Mouse (Mus musculus) CH12.LX (cell line): ENCODE data around the gene Vps72. TPM values are rescaled to one million over a fixed set of nuclear protein-coding genes. Genes with fewer than 3 reads are reported as not detected.
A peak's percentile ranks its signal among the peaks of the same experiment; 100 is the strongest.
"Not testable (repeated sequence)": the region's sequence is repeated elsewhere in the genome, so short reads cannot be mapped to it uniquely, and the experiment has no call there.

ENCODE experiments used
- DNase-seq: peaks from one replicate; pipeline ENCODE4 v3.0.0-alpha.2; 2013; ENCODE audit errors: extremely low read depth
- H3K27ac ChIP-seq: 2 replicates; pipeline ENCODE4 v1.5.1; 2012; ENCODE audit warnings: low read depth, mild to moderate bottlenecking, control low read depth, moderate library complexity; ENCODE audit not compliant: insufficient read depth
- H3K27me3 ChIP-seq: replicated peaks from 2 replicates; pipeline ENCODE3; 2012; ENCODE audit warnings: inconsistent platforms
- H3K36me3 ChIP-seq, 2 experiments: replicated peaks in 1 of 2; 2 replicates each; pipeline versions ENCODE3 to v1.6.1; 2012; ENCODE audit warnings: inconsistent platforms in 1 of 2, low read length in 1 of 2, mild to moderate bottlenecking in 1 of 2, mixed read lengths in 1 of 2, moderate library complexity in 1 of 2; ENCODE audit not compliant: control insufficient read depth in 1 of 2, insufficient read depth in 1 of 2
- H3K4me1 ChIP-seq, 2 experiments: 2 replicates each; pipeline ENCODE4 v1.6.1; 2012; ENCODE audit warnings: inconsistent platforms in 1 of 2, moderate library complexity in 1 of 2; ENCODE audit not compliant: insufficient read depth in 2 of 2, control insufficient read depth in 1 of 2
- H3K4me2 ChIP-seq: 2 replicates; pipeline ENCODE4 v1.6.1; 2012; ENCODE audit warnings: low read depth, mild to moderate bottlenecking, control low read depth; ENCODE audit not compliant: poor library complexity, insufficient read depth, severe bottlenecking
- H3K4me3 ChIP-seq, 3 experiments: fragments of 150-350 bp in 1 of 3; sonication (generic) in 1 of 3; replicated peaks in 1 of 3; 2 replicates each; pipeline versions ENCODE3 to v1.5.1; 2011 to 2012; ENCODE audit warnings: low read depth in 2 of 3, low read length in 2 of 3, mild to moderate bottlenecking in 2 of 3, moderate library complexity in 2 of 3, control low read depth in 1 of 3, improper control_type of control experiment in 1 of 3, inconsistent platforms in 1 of 3, mixed read lengths in 1 of 3; ENCODE audit not compliant: poor library complexity in 1 of 3
- H3K79me2 ChIP-seq: replicated peaks from 2 replicates; pipeline ENCODE4 v1.6.1; 2012; ENCODE audit warnings: mild to moderate bottlenecking, moderate library complexity; ENCODE audit not compliant: control insufficient read depth, poor library complexity, insufficient read depth, severe bottlenecking; ENCODE audit errors: extremely low read depth
- H3K9ac ChIP-seq: 2 replicates; pipeline ENCODE4 v1.6.1; 2012; ENCODE audit warnings: low read depth, mild to moderate bottlenecking, control low read depth, moderate library complexity; ENCODE audit not compliant: insufficient read depth
- H3K9me3 ChIP-seq: replicated peaks from 2 replicates; pipeline ENCODE3; 2012; ENCODE audit warnings: low read length, inconsistent platforms, mixed read lengths
- CHD2 ChIP-seq: IDR thresholded peaks from 2 replicates; pipeline ENCODE4 v1.6.1; 2011; ENCODE audit warnings: low read length, improper control_type of control experiment
- IRF4 ChIP-seq: IDR thresholded peaks from 2 replicates; pipeline ENCODE4 v1.6.1; 2014; ENCODE audit warnings: low read depth, mild to moderate bottlenecking, inconsistent platforms, low read length, improper control_type of control experiment
- KAT2A ChIP-seq: IDR thresholded peaks from 2 replicates; pipeline ENCODE4 v1.6.1; 2012; ENCODE audit warnings: low read length, improper control_type of control experiment, inconsistent platforms; ENCODE audit not compliant: insufficient replicate concordance
- MAFK ChIP-seq: IDR thresholded peaks from 2 replicates; pipeline ENCODE4 v1.6.1; 2011; ENCODE audit warnings: low read length, improper control_type of control experiment; ENCODE audit not compliant: insufficient replicate concordance
- MAX ChIP-seq: IDR thresholded peaks from 2 replicates; pipeline ENCODE4 v1.6.1; 2011; ENCODE audit warnings: low read length, improper control_type of control experiment
- MAZ ChIP-seq: IDR thresholded peaks from 2 replicates; pipeline ENCODE4 v1.6.1; 2012; ENCODE audit warnings: low read depth, mild to moderate bottlenecking, inconsistent platforms, low read length, improper control_type of control experiment, moderate library complexity
- MEF2A ChIP-seq: IDR thresholded peaks from 2 replicates; pipeline ENCODE4 v1.6.1; 2014; ENCODE audit warnings: low read depth, mild to moderate bottlenecking, inconsistent platforms, low read length, improper control_type of control experiment, borderline replicate concordance
- MXI1 ChIP-seq: IDR thresholded peaks from 2 replicates; pipeline ENCODE4 v1.6.1; 2011; ENCODE audit warnings: mild to moderate bottlenecking, low read depth, low read length, improper control_type of control experiment
- RCOR1 ChIP-seq: conservative IDR thresholded peaks from 2 replicates; pipeline ENCODE4 v1.6.1; 2012; ENCODE audit warnings: low read depth, mild to moderate bottlenecking, inconsistent platforms, low read length, improper control_type of control experiment
- SIN3A ChIP-seq: IDR thresholded peaks from 2 replicates; pipeline ENCODE4 v1.6.1; 2012; ENCODE audit warnings: low read length, improper control_type of control experiment, inconsistent platforms
- TBP ChIP-seq: conservative IDR thresholded peaks from 2 replicates; pipeline ENCODE4 v1.6.1; 2011; ENCODE audit warnings: low read depth, low read length, improper control_type of control experiment
- TCF12 ChIP-seq: IDR thresholded peaks from 2 replicates; pipeline ENCODE4 v1.6.1; 2014; ENCODE audit warnings: low read depth, mild to moderate bottlenecking, inconsistent platforms, low read length, improper control_type of control experiment
- UBTF ChIP-seq: IDR thresholded peaks from 2 replicates; pipeline ENCODE4 v1.6.1; 2012; ENCODE audit warnings: low read depth, mild to moderate bottlenecking, inconsistent platforms, low read length, improper control_type of control experiment, moderate library complexity
- USF1 ChIP-seq: IDR thresholded peaks from 2 replicates; pipeline ENCODE4 v1.6.1; 2014; ENCODE audit warnings: low read depth, mild to moderate bottlenecking, inconsistent platforms, low read length, improper control_type of control experiment
- ZC3H11A ChIP-seq: IDR thresholded peaks from 2 replicates; pipeline ENCODE4 v1.6.1; 2012; ENCODE audit warnings: low read depth, mild to moderate bottlenecking, inconsistent platforms, low read length, improper control_type of control experiment
- ZNF384 ChIP-seq: IDR thresholded peaks from 2 replicates; pipeline ENCODE4 v1.6.1; 2012; ENCODE audit warnings: low read depth, low read length, improper control_type of control experiment, inconsistent platforms
- dilution Hi-C: fragments of 300-500 bp; cut with MboI; formaldehyde crosslinking; loops from 2 replicates; pipeline ENCODE4 v1.14.3; 2020; ENCODE audit warnings: low sequenced_read_pairs; ENCODE audit not compliant: extremely low pct_unique_long_range_greater_than_20kb, extremely low pct_ligation_motif_present
- in situ Hi-C: fragments of 300-500 bp; cut with MboI; formaldehyde crosslinking; loops from 3 replicates; pipeline ENCODE4 v1.14.3; 2019; ENCODE audit warnings: low sequenced_read_pairs, low pct_ligation_motif_present, low pct_unique_long_range_greater_than_20kb, mixed read lengths
- polyA plus RNA-seq: library from polyadenylated mRNA; unstranded; fragments of >175 nt; gene quantifications from 2 replicates; pipeline ENCODE4 v1.2.1, GENCODE M21; 2012; ENCODE audit warnings: low read depth; ENCODE audit not compliant: insufficient read length
- total RNA-seq, 2 experiments: library from RNA; depleted of rRNA; stranded (reverse); fragments of 300-350 nt in 1 of 2; fragments of >200 nt in 1 of 2; gene quantifications; 2 replicates each; pipeline ENCODE4 v1.2.3; 2012 to 2014

Vps72 gene
- total and polyA plus RNA-seq, 3 experiments = 33.5 to 54.4 (median 34.1) TPM

DNA sequence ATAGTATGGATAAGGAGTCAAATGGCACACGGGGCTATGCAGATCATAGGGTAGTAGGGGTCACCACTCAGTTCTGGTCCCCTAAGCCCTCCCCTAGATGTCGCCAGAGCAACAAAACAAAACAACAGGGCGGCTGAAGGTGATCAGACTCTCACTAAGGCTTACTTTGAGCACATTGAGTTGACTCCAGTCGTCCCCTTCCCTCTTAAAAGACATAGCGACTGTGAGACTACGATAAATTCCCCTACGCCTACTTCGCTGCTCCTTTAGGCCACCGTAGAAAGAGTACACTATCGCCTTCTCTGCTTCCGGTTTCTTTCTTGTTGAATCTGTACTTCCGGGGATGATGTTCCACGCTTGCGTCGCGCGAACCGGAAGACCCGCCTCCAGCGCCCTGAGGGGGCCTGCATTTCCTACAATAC lies 22.9 kb downstream of the Vps72 start, which contains the start of the genes Scnm1 and Lysmd1 (continued):
- TF ChIP-seq MAX = no peak
- TF ChIP-seq TCF12 = peak; percentile 61
- 0 out of 2 replicates have a peak, but pooled peaks have one; percentile 56 for TF ChIP-seq TBP
- no peak for TF ChIP-seq USF1
- 0 out of 2 replicates have a peak, but pooled peaks have one; percentile 7 for TF ChIP-seq MXI1
- TF ChIP-seq MAZ = no peak
- peak; percentile 81; the same call in 1 of the 2 replicates for TF ChIP-seq KAT2A
- TF ChIP-seq IRF4 = no peak
- TF ChIP-seq SIN3A = peak; percentile 66
- no peak for TF ChIP-seq ZC3H11A
- TF ChIP-seq MEF2A = no peak
- no peak for TF ChIP-seq RCOR1
- TF ChIP-seq ZNF384 = no peak
- no peak for TF ChIP-seq MAFK
- TF ChIP-seq UBTF = no peak

DNA sequence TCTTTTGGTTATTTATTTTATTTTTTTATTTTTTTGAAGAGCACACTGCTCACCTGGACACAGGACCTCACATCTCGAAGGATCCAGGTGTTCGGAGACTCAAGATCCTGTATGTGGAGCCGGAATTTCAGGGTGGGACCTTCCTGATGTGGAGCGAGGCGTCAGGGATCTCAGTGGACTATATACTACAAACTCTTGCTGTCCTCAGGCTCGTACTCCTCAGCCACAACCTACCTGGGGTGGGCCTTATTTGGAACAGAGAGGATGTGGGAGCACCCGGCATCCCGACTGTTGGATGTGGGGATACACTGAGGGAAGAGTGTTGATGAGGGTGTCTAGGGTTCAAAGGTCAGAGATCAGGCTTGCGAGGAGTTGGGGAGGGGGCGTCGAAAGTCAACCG lies 23.3 kb downstream of the Vps72 start:
- DNase-seq, H3K27me3 ChIP-seq, H3K4me2 ChIP-seq, H3K27ac ChIP-seq, H3K9ac ChIP-seq, H3K9me3 ChIP-seq, H3K4me3 ChIP-seq, dilution Hi-C loops: not testable (repeated sequence)
- in situ Hi-C loops = loop anchor here (5.0 kb wide), 1 partner anchor 133 kb away; no protein-coding TSS in a partner anchor
- H3K36me3 ChIP-seq = peaks cover 16 to 38% of the 10 kb centered on the region in 2 experiments
- peaks cover 14% of the 10 kb centered on the region for H3K79me2 ChIP-seq
- peaks cover 8 to 24% of the 10 kb centered on the region in 2 experiments for H3K4me1 ChIP-seq

DNA sequence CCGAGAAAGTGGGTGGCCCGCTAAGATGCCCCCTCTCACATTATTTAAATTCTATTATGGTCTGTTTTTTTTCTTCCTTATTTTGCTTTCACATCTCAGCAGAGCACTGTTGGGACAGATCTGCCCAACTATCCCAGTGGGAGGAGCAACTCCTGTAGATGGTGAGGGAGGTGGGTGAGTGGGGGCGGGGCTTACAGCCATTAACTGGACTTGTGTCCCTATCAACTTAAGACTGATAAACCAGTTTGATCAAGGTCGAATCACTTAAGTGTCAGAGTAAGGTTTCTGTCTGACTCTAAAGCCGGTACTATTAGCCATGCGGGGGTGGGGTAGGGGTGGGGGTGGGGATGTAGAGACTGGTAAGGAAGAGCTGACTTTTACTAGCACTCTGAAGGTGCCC lies 24.2 kb downstream of the Vps72 start:
- TF ChIP-seq TBP = no peak
- peak; percentile 50; the same call in 1 of the 2 replicates for TF ChIP-seq CHD2
- DNase-seq = peak; percentile 77

More for the DNA sequence above, 24.2 kb downstream of the Vps72 start:
- Histone ChIP-seq H3K4me3 (peak overlapping the region; percentile 50 to 64 (median 54)), H3K4me1 (peaks cover 13 to 32% of the 10 kb centered on the region in 2 experiments), H3K79me2 (peaks cover 14% of the 10 kb centered on the region), H3K27me3 (no peaks in the 10 kb centered on the region), H3K9me3 (peaks cover 3% of the 10 kb centered on the region), H3K27ac (peak overlapping the region; percentile 52; the same call in 1 of the 2 replicates), H3K36me3 (peaks cover 17 to 37% of the 10 kb centered on the region in 2 experiments), H3K4me2 (peak overlapping the region; percentile 97), H3K9ac (peak overlapping the region; percentile 81)
- dilution Hi-C loops (no loop called here), in situ Hi-C loops (no loop called here)
